Mouse (Mus musculus) limb, embryonic 13.5 days (tissue): ENCODE results near the gene Siah3. TPM values are rescaled to one million over a fixed set of nuclear protein-coding genes. Genes with fewer than 3 reads are reported as not detected.

ENCODE experiments used
- ATAC-seq: fragments of 200-750 bp; cut with Nextera tagmentation; 2 replicates; pipeline ENCODE4 v1.8.0; 2017; ENCODE audit warnings: low read depth, moderate number of reproducible peaks, moderate TSS enrichment; ENCODE audit not compliant: low FRiP score
- H3K27ac ChIP-seq: fragments of 300-500 bp; sonication (generic); 2 replicates; pipeline ENCODE4 v1.5.1; 2015; ENCODE audit warnings: inconsistent platforms, mild to moderate bottlenecking, moderate library complexity
- H3K27me3 ChIP-seq: fragments of 300-500 bp; sonication (generic); 2 replicates; pipeline ENCODE4 v1.6.1; 2015; ENCODE audit warnings: mild to moderate bottlenecking, inconsistent platforms
- H3K36me3 ChIP-seq: fragments of 300-500 bp; sonication (generic); 2 replicates; pipeline ENCODE4 v1.6.1; 2015; ENCODE audit warnings: inconsistent platforms, mild to moderate bottlenecking, moderate library complexity
- H3K4me1 ChIP-seq: fragments of 300-500 bp; sonication (generic); 2 replicates; pipeline ENCODE4 v1.6.1; 2015; ENCODE audit warnings: inconsistent platforms
- H3K4me2 ChIP-seq: fragments of 300-500 bp; sonication (generic); replicated peaks from 2 replicates; pipeline ENCODE4 v1.6.1; 2015; ENCODE audit warnings: inconsistent platforms, mild to moderate bottlenecking, moderate library complexity
- H3K4me3 ChIP-seq: fragments of 300-500 bp; sonication (generic); 2 replicates; pipeline ENCODE4 v1.5.1; 2015; ENCODE audit warnings: moderate library complexity, mild to moderate bottlenecking, inconsistent platforms
- H3K9ac ChIP-seq: fragments of 300-500 bp; sonication (generic); 2 replicates; pipeline ENCODE4 v1.6.1; 2015; ENCODE audit warnings: mild to moderate bottlenecking, inconsistent platforms
- H3K9me3 ChIP-seq: fragments of 300-500 bp; sonication (generic); 2 replicates; pipeline ENCODE4 v1.6.1; 2016; ENCODE audit warnings: inconsistent platforms
- WGBS: fragments of 180-500 bp; shearing (Covaris S2); methylation state at CpG from one replicate; pipeline ENCODE4 v1.1.7; 2015; 5-methylcytosine and 5-hydroxymethylcytosine counted together
- polyA plus RNA-seq: library from polyadenylated mRNA; unstranded; fragments of >200 nt; fragmentation: Nextera tagmentation; extraction: Ambion mirVana; gene quantifications from 2 replicates; pipeline ENCODE4 v1.2.1, GENCODE M21; 2015

The Siah3 gene
- 0.33 and 0.52 TPM in 2 replicates for polyA plus RNA-seq

GRCm38 (mm10) chr14:75455743-75456421, at the start of gene Siah3:
Gene Siah3, plus strand, starts transcription at chr14:75455982.
- no peak for ATAC-seq
- peak within 1 kb of the TSS; percentile 58 for H3K9ac ChIP-seq
- 25% methylated on average over 18 of the region's 18 CpGs for WGBS

GRCm38 (mm10) chr14:75409772-75410171, 46.0 kb upstream of the Siah3 start:
- Histone ChIP-seq H3K4me2 (no peak overlapping the region), H3K4me1 (no peaks in the 10 kb centered on the region), H3K9me3 (no peaks in the 10 kb centered on the region), H3K36me3 (no peaks in the 10 kb centered on the region), H3K4me3 (no peak overlapping the region), H3K27me3 (no peaks in the 10 kb centered on the region), H3K9ac (no peak overlapping the region), H3K27ac (no peak overlapping the region)
- ATAC-seq = no peak
- WGBS = 76% methylated on average over 3 of the region's 3 CpGs

More at GRCm38 (mm10) chr14:75455743-75456421, at the start of gene Siah3:
- Histone ChIP-seq H3K4me1 (peaks cover 42% of the 10 kb centered on the region), H3K4me2 (peak within 1 kb of the TSS; percentile 72), H3K36me3 (no peaks in the 10 kb centered on the region), H3K9me3 (no peaks in the 10 kb centered on the region), H3K27ac (no peak within 1 kb of the TSS), H3K27me3 (peaks cover 30% of the 10 kb centered on the region), H3K4me3 (peak within 1 kb of the TSS; percentile 36)

- 78% methylated on average over 4 of the region's 4 CpGs for WGBS
- H3K9ac ChIP-seq = no peak overlapping the region
- H3K4me2 ChIP-seq = no peak overlapping the region
- ATAC-seq = no peak
- no peak overlapping the region for H3K4me3 ChIP-seq
- no peaks in the 10 kb centered on the region for H3K4me1 ChIP-seq
- no peaks in the 10 kb centered on the region for H3K36me3 ChIP-seq
- no peaks in the 10 kb centered on the region for H3K9me3 ChIP-seq
- no peak overlapping the region for H3K27ac ChIP-seq
- H3K27me3 ChIP-seq = no peaks in the 10 kb centered on the region
Observed at GRCm38 (mm10) chr14:75410392-75410791, 45.4 kb upstream of the Siah3 start.

GRCm38 (mm10) chr14:75418721-75419120, 37.1 kb upstream of the Siah3 start:
- H3K4me1 ChIP-seq = no peaks in the 10 kb centered on the region
- no peak overlapping the region for H3K4me3 ChIP-seq
- H3K36me3 ChIP-seq = no peaks in the 10 kb centered on the region
- no peak overlapping the region for H3K27ac ChIP-seq
- H3K4me2 ChIP-seq = no peak overlapping the region
- H3K27me3 ChIP-seq = no peaks in the 10 kb centered on the region
- no peak for ATAC-seq
- no peak overlapping the region for H3K9ac ChIP-seq
- WGBS = 72% methylated on average over 3 of the region's 3 CpGs
- no peaks in the 10 kb centered on the region for H3K9me3 ChIP-seq

- no peak for ATAC-seq
- no peaks in the 10 kb centered on the region for H3K36me3 ChIP-seq
- H3K27me3 ChIP-seq = no peaks in the 10 kb centered on the region
- H3K4me1 ChIP-seq = no peaks in the 10 kb centered on the region
- no peak overlapping the region for H3K27ac ChIP-seq
- no peak overlapping the region for H3K4me2 ChIP-seq
- H3K4me3 ChIP-seq = no peak overlapping the region
- H3K9me3 ChIP-seq = no peaks in the 10 kb centered on the region
- WGBS = 87% methylated on average over 7 of the region's 7 CpGs
- no peak overlapping the region for H3K9ac ChIP-seq
Observed at GRCm38 (mm10) chr14:75419876-75420275, 35.9 kb upstream of the Siah3 start.

GRCm38 (mm10) chr14:75420811-75421210, 35.0 kb upstream of the Siah3 start:
- no peak overlapping the region for H3K4me2 ChIP-seq
- WGBS = 58% methylated on average over 6 of the region's 6 CpGs
- ATAC-seq = no peak

GRCm38 (mm10) chr14:75431173-75431786, 24.5 kb upstream of the Siah3 start:
- Histone ChIP-seq H3K4me1 (peaks cover 10% of the 10 kb centered on the region; the same call in 1 of the 2 replicates), H3K4me2 (no peak overlapping the region), H3K27ac (no peak overlapping the region), H3K9ac (no peak overlapping the region), H3K9me3 (no peaks in the 10 kb centered on the region), H3K36me3 (no peaks in the 10 kb centered on the region), H3K4me3 (no peak overlapping the region), H3K27me3 (no peaks in the 10 kb centered on the region)
- WGBS = 84% methylated on average over 7 of the region's 8 CpGs
- no peak for ATAC-seq

More at GRCm38 (mm10) chr14:75420811-75421210, 35.0 kb upstream of the Siah3 start:
- no peaks in the 10 kb centered on the region for H3K36me3 ChIP-seq
- no peak overlapping the region for H3K27ac ChIP-seq
- H3K4me3 ChIP-seq = no peak overlapping the region
- H3K4me1 ChIP-seq = no peaks in the 10 kb centered on the region
- no peaks in the 10 kb centered on the region for H3K27me3 ChIP-seq
- H3K9me3 ChIP-seq = no peaks in the 10 kb centered on the region
- no peak overlapping the region for H3K9ac ChIP-seq

- no peaks in the 10 kb centered on the region for H3K36me3 ChIP-seq
- no peaks in the 10 kb centered on the region for H3K9me3 ChIP-seq
- 65% methylated on average over 10 of the region's 10 CpGs for WGBS
- H3K4me3 ChIP-seq = no peak overlapping the region
- H3K4me1 ChIP-seq = peaks cover 10% of the 10 kb centered on the region; the same call in 1 of the 2 replicates
- no peak overlapping the region for H3K27ac ChIP-seq
- no peaks in the 10 kb centered on the region for H3K27me3 ChIP-seq
- no peak for ATAC-seq
- no peak overlapping the region for H3K9ac ChIP-seq
- H3K4me2 ChIP-seq = no peak overlapping the region
Observed at GRCm38 (mm10) chr14:75432850-75433249, 22.9 kb upstream of the Siah3 start.

- H3K27ac ChIP-seq = no peak overlapping the region
- no peak overlapping the region for H3K4me3 ChIP-seq
- 77% methylated on average over 10 of the region's 10 CpGs for whole genome bisulfite sequencing
- no peaks in the 10 kb centered on the region for H3K27me3 ChIP-seq
- peaks cover 10% of the 10 kb centered on the region; the same call in 1 of the 2 replicates for H3K4me1 ChIP-seq
- ATAC-seq = no peak
- H3K9ac ChIP-seq = no peak overlapping the region
- no peaks in the 10 kb centered on the region for H3K36me3 ChIP-seq
- no peaks in the 10 kb centered on the region for H3K9me3 ChIP-seq
- no peak overlapping the region for H3K4me2 ChIP-seq
Observed at GRCm38 (mm10) chr14:75434576-75434975, 21.2 kb upstream of the Siah3 start.

- H3K4me1 ChIP-seq = peaks cover 15% of the 10 kb centered on the region
- ATAC-seq = no peak
- no peaks in the 10 kb centered on the region for H3K27me3 ChIP-seq
- 82% methylated on average over 11 of the region's 11 CpGs for WGBS
- no peak overlapping the region for H3K9ac ChIP-seq
- no peaks in the 10 kb centered on the region for H3K36me3 ChIP-seq
- H3K4me2 ChIP-seq = peak overlapping the region; percentile 68; the same call in 1 of the 2 replicates
- H3K9me3 ChIP-seq = no peaks in the 10 kb centered on the region
- no peak overlapping the region for H3K27ac ChIP-seq
- H3K4me3 ChIP-seq = no peak overlapping the region
Observed at GRCm38 (mm10) chr14:75444486-75445105, 11.2 kb upstream of the Siah3 start.

GRCm38 (mm10) chr14:75445281-75445947, 10.4 kb upstream of the Siah3 start:
- Histone ChIP-seq H3K27me3 (no peaks in the 10 kb centered on the region), H3K9ac (peak overlapping the region; percentile 40; the same call in 1 of the 2 replicates), H3K4me2 (peak overlapping the region; percentile 68), H3K4me1 (peaks cover 15% of the 10 kb centered on the region), H3K9me3 (no peaks in the 10 kb centered on the region), H3K27ac (no peak overlapping the region), H3K36me3 (no peaks in the 10 kb centered on the region), H3K4me3 (peak overlapping the region; percentile 36)
- WGBS = 8% methylated on average over 15 of the region's 15 CpGs
- ATAC-seq = peak; percentile 69; the same call in 1 of the 2 replicates

- H3K36me3 ChIP-seq = no peaks in the 10 kb centered on the region
- WGBS = 36% methylated on average over 6 of the region's 6 CpGs
- H3K9me3 ChIP-seq = no peaks in the 10 kb centered on the region
- no peak for ATAC-seq
- peak overlapping the region; percentile 36 for H3K4me3 ChIP-seq
- peak overlapping the region; percentile 68 for H3K4me2 ChIP-seq
- H3K4me1 ChIP-seq = peaks cover 15% of the 10 kb centered on the region
- no peak overlapping the region for H3K27ac ChIP-seq
- no peaks in the 10 kb centered on the region for H3K27me3 ChIP-seq
- peak overlapping the region; percentile 40; the same call in 1 of the 2 replicates for H3K9ac ChIP-seq
Observed at GRCm38 (mm10) chr14:75445948-75446281, 9.9 kb upstream of the Siah3 start.
